Mouse (Mus musculus): ENCODE data around the gene Zfp598.
"Not testable (repeated sequence)": the region's sequence is repeated elsewhere in the genome, so short reads cannot be mapped to it uniquely, and the experiment has no call there.

The Zfp598 gene

DNA sequence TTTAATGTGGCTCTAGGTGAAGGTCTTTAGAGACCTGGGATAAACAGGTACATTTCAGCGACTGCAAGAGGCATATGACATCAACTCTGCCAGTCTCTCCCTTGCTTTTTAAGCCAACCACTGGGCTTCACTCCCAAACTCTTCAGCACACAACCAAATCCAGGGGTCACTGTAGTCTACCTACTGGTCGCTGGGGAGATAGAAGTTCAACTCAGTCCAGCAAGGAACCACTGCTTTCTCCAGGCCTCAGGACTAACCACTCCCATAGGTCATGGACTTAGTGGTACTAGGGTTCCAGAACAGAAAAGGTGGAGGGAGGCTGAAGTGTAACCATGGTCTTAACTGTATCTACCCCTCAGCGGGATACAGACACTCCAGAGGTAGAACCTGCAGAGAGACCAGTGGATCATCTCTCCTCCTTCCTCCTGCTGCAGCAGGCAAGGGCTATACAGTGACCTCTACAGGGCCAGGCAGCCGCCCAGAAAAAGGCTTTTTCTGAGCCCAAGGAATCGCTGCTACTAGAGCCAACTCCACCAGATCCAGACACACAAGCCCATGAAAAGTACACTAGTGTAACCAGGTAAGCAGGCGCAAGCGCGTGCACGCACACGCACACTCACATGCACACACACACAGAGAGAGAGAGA is 20.6 kb upstream of the Zfp598 start:
- DNase-seq: peak; percentile 64

- DNase-seq: peak; percentile 77
These were observed 19.9 kb upstream of the Zfp598 start for GRCm38 (mm10) chr17:24649581-24650069.

GRCm38 (mm10) chr17:24650070-24650616 is 19.3 kb upstream of the Zfp598 start, which contains the start of gene Slc9a3r2:
Gene Slc9a3r2 (minus strand): TSS chr17:24650327.
- peak; percentile 82 for DNase-seq

- DNase-seq: no peak
These were observed 18.7 kb upstream of the Zfp598 start for GRCm38 (mm10) chr17:24650766-24651165.

DNA sequence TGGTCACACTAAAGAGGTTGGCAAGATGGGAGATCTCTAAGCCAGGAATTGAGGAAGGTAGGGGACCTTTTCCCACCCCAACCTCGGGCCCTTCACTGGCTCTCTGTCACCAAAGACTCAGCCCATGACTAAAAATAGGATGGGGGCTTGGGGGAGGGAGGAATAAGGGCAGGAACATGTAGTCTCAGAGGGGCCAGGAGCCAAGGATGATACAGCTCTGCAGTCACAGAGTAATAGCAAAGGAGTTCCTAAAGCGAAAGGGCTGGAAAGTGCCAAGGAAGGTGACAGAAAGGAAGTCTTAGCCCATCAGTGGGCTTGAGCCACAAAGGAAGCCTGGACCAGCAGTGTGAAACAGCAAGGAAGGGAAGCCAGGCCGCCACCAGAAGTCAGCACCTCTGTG is 17.7 kb upstream of the Zfp598 start:
- DNase-seq: no peak

DNA sequence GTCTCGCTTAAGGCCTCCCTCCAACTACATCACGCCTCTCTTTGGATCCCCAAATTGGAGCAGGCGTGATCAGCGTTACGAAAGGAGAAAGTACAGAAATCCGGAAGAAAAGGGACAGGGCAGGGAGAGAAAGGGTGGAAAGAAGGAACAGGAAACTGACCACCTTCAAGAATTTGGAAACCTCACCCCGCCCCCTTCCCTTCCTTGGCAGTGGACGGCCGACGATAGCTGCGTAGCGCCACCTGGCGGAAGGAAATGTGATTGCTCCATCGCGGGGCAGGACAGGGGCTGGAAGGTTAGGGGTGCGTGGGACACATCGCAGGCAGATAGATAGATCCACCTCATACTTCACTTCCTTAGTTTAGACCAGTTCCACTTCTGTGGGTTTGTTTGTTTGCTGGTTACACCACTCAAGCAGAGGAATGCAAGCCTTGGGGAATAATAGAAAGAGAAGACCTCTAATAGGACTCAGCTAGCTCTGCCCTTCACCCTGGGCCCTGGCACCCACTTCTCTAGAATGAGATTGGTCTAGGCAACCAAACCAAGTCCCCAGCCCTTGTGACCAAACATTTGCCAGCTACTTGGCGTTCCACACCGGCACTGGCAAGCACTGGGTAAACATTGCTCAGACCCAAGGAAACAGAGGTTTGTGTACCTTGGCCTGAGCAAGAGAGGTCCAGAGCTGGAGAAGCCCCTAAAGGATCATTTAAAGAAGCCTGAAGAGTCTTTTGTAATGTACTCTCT is 15.3 kb upstream of the Zfp598 start:
- DNase-seq: peak; percentile 77

GRCm38 (mm10) chr17:24654969-24655368 is 14.5 kb upstream of the Zfp598 start:
- no peak for DNase-seq

DNA sequence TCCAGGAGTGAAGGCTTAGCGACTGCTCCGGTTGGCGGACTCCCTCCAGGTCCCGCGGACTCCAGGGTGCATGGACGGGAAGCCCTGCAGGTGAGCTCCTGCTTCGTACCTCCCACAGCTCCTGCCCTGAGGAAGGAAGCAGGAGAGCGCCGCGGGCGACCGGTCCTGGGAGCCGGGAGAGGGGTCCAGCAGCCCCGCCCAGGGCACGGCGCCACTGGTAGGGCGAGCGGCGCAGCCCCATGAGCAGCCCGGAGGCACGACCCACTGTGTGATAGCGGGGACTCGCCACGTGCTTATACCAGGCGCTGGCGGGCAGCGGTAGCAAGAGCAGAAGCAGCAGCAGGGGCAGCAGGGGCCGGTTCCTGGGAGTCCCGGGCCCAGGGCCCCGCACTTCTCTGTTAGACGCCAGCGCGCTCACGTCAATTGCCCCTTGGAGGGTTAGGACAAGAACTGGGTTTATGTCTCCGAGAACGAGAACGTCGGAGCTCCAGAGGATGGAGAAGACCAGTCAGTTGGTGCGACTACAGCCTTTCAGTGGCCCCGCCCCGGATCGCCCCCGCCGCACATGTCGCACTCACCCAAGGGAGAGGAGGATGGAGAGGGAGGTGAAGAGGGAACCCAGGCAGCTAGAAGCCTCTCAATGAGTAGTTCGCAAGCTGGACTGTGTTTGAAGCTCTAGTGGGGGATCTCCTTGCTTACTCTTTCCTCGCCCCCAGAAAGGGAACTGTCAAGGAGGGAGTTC is 11.3 kb upstream of the Zfp598 start, which contains the start of gene Npw:
Gene Npw (minus strand): TSS at position 441 of the 742 bp plus-strand sequence.
- no peak for DNase-seq

DNA sequence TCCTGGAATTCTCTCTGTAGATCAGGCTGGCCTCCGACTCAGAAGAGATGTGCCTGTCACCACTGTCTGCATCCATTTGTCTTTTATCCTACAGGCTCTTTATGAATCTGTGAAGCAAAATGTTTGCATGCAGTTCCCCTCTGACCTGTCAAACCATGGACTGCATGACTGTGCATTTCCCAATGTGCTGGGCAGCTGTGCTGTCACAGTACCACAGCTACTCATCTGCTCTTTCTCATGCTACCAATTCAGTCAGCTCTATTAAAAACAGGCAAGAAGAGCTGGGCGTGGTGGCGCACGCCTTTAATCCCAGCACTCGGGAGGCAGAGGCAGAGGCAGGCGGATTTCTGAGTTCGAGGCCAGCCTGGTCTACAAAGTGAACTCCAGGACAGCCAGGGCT is 2.5 kb upstream of the Zfp598 start:
- not testable (repeated sequence) for DNase-seq

DNA sequence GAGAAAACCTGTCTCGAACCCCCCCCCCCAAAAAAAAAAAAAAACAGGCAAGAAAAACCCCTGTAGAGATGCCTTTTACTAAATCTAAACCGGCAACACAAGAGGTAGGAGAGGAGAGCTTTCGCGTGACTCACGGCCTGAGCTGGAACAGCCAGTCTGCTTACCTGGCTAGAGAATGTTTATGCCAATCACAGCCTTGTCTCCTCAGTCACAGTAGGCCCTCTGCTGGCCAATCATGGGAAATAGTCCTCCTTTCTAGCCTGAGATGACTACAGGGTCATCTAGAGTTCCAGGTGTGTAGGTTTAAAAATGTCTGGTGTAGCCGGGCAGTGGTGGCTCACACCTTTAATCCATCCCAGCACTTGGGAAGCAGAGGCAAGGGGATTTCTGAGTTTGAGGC is 2.1 kb upstream of the Zfp598 start:
- DNase-seq: peak; percentile 88

GRCm38 (mm10) chr17:24669214-24669544 is 308 bp upstream of the Zfp598 start:
- DNase-seq: not testable (repeated sequence)

DNA sequence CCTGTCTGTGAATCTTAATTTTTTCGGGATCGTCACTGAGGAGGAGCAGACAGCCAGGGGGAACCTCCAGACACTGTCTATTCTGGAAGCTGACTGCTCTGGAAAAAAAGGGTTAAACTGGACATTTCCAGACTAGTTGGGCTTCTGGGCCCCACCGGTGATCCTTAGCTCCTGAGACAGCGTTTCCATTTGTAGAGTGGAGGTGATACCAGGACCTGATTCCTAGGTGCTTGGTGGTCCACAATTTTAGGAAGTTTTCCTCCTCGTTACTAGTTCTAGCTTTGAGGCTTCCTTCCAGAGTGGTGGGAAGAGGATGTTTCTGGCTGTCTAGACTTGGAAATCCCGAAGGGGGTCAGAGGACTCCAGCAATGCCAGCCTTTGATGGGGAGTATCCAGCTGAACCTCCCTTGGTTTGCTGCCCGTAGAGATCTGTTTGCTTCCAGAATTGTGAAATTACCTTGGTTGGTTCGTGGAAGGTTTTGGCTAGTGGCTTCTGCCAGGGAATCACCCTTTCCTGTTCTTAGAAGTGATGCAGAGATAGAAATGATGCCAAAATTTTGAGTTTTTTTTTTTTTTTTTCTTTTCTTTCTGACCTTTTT is 858 bp downstream of the Zfp598 start:
- DNase-seq: no peak

GRCm38 (mm10) chr17:24671346-24671745 is 1.9 kb downstream of the Zfp598 start:
- DNase-seq: no peak

GRCm38 (mm10) chr17:24672141-24672540 is 2.7 kb downstream of the Zfp598 start:
- no peak for DNase-seq

- DNase-seq: no peak
These were observed 4.8 kb downstream of the Zfp598 start for GRCm38 (mm10) chr17:24674277-24674676.

- peak; percentile 82 for DNase-seq
These were observed 6.7 kb downstream of the Zfp598 start for GRCm38 (mm10) chr17:24676187-24676586.

DNA sequence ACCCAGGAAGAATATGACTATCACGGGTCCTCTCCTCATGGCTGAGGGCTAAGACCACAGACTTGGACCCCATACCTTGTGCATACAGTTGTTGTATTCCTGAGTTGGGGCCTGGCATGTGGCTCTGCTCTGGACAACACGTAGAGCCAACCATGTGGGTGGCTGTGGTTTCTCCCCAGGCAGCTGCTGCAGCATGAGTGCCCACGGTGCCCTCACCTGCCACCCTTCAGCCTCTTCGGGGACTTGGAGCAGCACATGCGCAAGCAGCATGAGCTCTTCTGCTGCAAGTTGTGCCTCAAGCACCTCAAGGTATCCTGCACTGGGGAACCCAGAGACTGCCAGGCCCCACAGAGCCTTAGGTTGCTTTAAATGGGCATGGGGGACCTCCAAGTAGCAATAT is 7.4 kb downstream of the Zfp598 start:
- no peak for DNase-seq

- DNase-seq: no peak
These were observed 8.1 kb downstream of the Zfp598 start for GRCm38 (mm10) chr17:24677500-24678080.

GRCm38 (mm10) chr17:24686514-24686913 is 17.0 kb downstream of the Zfp598 start:
- DNase-seq: no peak

DNA sequence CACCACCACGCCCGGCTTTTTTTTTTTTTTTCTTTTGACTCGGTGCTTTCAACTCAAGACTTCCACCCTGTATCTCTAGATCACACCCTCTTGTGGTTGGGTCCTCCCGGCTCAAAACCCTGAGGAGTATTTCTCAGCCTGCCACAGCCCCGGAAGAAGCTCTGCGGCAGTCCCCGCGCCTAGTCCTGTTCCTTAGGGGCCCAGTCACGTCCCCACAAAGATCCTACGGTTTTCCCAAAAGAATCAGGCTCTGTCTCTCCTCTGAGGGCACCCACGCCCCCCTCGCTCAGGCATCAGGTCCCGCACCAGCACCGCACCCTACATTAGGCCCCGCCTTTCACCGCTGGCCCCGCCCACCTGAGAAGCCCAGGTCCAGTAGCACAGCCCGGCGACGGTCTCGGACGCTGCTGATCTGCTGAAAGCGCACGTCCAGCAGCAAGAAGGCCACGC is 17.7 kb downstream of the Zfp598 start:
- no peak for DNase-seq

DNA sequence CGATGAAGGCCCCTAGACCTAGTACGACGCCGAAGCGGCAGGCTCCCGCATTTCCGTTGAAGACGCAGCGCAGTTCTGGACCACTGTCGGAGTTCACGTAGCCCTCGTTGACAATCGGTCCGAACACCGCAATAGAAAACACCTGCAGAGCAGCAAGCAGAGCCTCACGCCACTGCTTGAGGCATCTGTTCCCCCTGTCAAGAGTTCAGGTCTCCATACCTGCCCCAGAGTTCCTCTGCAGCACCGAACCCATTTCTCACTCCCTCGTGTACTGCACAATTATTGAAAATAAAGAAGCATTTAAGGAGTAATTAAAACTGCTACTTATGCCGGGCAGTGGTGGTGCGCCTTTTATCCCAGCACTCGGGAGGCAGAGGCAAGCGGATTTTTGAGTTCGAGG is 18.1 kb downstream of the Zfp598 start:
- no peak for DNase-seq
